Mouse (Mus musculus) liver, adult (tissue): ENCODE results near the gene Capsl.

ENCODE experiments used
- GATA4 ChIP-seq: IDR thresholded peaks from 2 replicates; pipeline ENCODE4 v1.6.1; 2014; ENCODE audit warnings: mild to moderate bottlenecking, low read length; ENCODE audit not compliant: insufficient replicate concordance

The Capsl gene

GRCm38 (mm10) chr15:9435534-9436180 lies at the start of gene Capsl:
Capsl (plus strand) TSS chr15:9436028.
- TF ChIP-seq GATA4 = no peak

- TF ChIP-seq GATA4 = no peak
These were observed 26.4 kb upstream of the Capsl start for GRCm38 (mm10) chr15:9409475-9409874.

- no peak for TF ChIP-seq GATA4
These were observed 14.7 kb upstream of the Capsl start for GRCm38 (mm10) chr15:9421163-9421562.

GRCm38 (mm10) chr15:9427849-9428248 lies 8.0 kb upstream of the Capsl start:
- no peak for TF ChIP-seq GATA4

GRCm38 (mm10) chr15:9429843-9430242 lies 6.0 kb upstream of the Capsl start:
- TF ChIP-seq GATA4 = no peak

GRCm38 (mm10) chr15:9451999-9452398 lies 16.2 kb downstream of the Capsl start:
- TF ChIP-seq GATA4 = no peak

- TF ChIP-seq GATA4 = no peak
These were observed 17.0 kb downstream of the Capsl start for GRCm38 (mm10) chr15:9452842-9453241.

GRCm38 (mm10) chr15:9454198-9454597 lies 18.4 kb downstream of the Capsl start:
- TF ChIP-seq GATA4 = no peak

- TF ChIP-seq GATA4 = no peak
These were observed 19.4 kb downstream of the Capsl start for GRCm38 (mm10) chr15:9455241-9455640.

- TF ChIP-seq GATA4 = no peak
These were observed 27.7 kb downstream of the Capsl start for GRCm38 (mm10) chr15:9463521-9464027.

GRCm38 (mm10) chr15:9464039-9464438 lies 28.2 kb downstream of the Capsl start:
- no peak for TF ChIP-seq GATA4

- TF ChIP-seq GATA4 = no peak
These were observed 35.3 kb downstream of the Capsl start for GRCm38 (mm10) chr15:9471053-9471685.

- TF ChIP-seq GATA4 = no peak
These were observed 36.3 kb downstream of the Capsl start for GRCm38 (mm10) chr15:9472167-9472566.

GRCm38 (mm10) chr15:9472618-9473017 lies 36.8 kb downstream of the Capsl start:
- no peak for TF ChIP-seq GATA4

- TF ChIP-seq GATA4 = no peak
These were observed 37.4 kb downstream of the Capsl start for GRCm38 (mm10) chr15:9473188-9473587.

GRCm38 (mm10) chr15:9489417-9490118 lies 53.7 kb downstream of the Capsl start:
- no peak for TF ChIP-seq GATA4
